Mouse (Mus musculus): ENCODE measurements around the gene Maml3.
A peak's percentile ranks its signal among the peaks of the same experiment; 100 is the strongest.

The Maml3 gene

GRCm38 (mm10) chr3:51731949-51732636 lies 372.8 kb downstream of the Maml3 start:
- DNase-seq = no peak

DNA sequence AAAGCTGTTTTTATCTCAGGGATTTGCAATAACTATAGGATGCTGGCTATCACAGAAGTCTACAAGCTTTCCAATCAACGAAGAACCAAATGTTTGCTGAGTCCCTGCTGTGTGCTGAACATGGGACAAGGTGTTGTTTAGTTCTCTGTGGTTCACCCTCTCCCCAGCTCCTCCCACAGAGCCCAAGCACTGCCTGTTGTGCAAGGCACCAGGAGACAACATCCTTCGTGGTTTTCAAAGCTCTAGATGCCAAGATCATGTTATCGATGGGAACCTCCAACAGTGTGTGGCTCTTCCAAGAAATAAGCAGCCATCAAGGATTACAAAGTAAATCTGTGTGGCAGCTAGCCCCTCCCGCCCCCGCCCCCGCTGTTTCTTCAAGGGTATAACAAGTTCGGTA lies 374.2 kb downstream of the Maml3 start:
- DNase-seq = no peak

DNA sequence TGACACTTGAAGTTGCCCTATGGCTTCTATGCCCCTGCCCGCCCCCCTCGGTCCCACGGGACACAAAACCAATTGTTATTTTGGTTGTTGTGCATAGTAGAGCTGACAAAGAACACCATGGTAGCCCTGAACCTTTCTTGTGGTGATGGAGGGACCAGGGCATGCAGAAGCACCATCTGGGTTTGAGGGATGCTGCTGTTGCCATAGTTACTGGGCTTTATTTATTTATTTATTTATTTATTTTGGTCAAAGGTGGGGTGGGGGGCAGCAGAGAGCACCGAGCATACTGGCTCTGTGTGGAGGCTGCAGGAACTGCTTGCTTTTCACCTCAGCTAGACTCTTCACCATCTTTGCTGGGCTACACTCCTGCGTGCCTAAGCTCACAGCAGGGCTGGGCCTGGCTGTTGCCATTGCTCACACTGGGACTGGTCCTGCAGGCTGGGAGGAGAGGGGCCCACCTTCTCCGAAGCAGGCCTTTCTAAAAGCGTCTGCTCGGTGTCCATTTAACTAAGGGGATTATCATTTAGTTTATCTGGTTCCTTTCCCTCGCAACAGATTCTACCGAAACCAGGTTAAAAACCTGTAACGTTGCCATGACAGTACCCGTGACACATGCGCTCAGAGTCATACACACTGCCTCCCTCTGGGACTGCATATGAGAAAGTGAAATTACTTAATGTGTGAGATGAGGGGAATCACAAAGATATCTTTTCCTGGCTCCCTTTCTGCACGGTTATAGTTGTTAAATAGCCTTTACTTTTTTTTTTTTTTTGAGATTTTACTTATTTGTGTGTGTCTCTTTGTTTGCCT lies 375.6 kb downstream of the Maml3 start:
- peak; percentile 54 to 56 for DNase-seq

DNA sequence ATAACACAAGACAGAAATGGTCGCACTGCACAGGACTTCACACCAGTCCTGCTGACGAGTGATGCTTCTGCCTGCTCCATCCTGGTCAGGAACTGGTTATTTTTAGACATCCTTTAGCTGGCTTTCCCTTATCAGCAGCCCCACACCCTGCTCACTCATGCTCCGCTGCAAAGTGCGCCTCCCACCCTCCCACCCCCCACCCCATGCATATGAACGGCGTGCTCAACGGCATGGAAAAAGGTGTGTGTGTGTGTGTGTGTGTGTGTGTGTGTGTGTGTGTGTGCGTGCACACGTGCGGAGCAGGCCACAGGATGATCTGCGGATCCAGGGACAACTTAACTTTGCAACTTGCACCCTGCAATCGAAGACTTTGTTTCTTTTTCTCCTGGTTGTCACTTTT lies 376.4 kb downstream of the Maml3 start:
- no peak for DNase-seq

- DNase-seq = peak; percentile 54 to 63
Observed at GRCm38 (mm10) chr3:51727968-51728367, 376.9 kb downstream of the Maml3 start.

GRCm38 (mm10) chr3:51727487-51727886 lies 377.4 kb downstream of the Maml3 start:
- peak in 1 of 2 experiments; percentile 58 for DNase-seq

- no peak for DNase-seq
Observed at GRCm38 (mm10) chr3:51726257-51726656, 378.6 kb downstream of the Maml3 start.

DNA sequence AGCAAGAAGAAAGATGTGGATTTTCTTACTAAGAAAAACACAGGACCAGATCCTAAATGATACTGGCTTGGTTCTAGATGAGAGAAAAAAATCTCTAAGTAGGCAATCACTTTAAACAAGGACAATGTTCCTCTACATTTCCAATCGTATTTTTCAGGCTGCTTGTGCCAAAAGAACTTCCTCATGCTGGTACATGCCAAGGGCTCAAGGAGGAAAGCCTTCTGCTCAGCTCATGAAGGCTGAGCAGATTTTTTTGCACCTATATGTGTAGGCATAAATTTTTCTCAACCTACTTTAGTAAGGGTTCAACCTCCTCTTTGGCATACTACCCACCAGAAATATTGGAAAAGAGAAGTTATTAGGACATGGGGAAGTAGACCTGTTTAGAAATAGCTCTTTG lies 384.9 kb downstream of the Maml3 start:
- DNase-seq = no peak

DNA sequence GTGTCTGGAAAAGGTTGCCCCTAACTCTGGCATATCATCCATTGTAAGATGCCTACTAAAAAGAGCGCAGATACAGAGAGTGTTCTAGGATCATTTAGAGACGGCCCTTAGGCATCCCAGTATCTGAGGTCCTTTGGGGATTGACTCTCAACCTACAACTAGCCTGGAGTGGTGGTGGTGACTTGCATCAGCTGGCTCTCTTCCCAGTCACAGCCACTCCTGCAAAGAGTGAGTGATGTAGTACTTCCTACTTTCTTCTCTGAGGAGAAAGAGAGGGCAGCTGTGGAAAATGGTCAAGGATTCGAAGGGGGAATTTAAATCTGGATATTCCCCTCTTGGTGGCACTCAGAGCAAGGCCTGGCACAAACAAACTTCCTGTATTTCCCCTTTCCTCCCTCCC lies 385.5 kb downstream of the Maml3 start:
- DNase-seq = no peak

DNA sequence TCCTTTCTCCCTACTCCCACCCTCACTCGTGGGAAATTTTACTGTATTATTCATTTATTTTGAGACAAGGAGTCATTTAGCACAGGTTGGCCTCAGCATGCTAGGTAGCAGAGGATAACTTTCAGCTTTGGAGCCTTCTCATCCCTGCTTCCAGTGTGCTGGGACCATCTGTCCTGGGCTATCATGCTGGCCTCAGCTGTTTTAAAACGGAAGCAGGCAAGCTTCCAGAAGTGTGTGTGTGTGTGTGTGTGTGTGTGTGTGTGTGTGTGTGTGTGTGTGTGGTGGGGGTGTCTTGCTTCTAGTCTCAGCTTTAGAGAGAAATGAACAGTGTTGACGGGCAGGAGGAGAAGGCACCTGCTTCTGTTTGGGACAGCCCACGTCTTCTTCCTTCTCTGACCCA lies 387.0 kb downstream of the Maml3 start:
- no peak for DNase-seq

DNA sequence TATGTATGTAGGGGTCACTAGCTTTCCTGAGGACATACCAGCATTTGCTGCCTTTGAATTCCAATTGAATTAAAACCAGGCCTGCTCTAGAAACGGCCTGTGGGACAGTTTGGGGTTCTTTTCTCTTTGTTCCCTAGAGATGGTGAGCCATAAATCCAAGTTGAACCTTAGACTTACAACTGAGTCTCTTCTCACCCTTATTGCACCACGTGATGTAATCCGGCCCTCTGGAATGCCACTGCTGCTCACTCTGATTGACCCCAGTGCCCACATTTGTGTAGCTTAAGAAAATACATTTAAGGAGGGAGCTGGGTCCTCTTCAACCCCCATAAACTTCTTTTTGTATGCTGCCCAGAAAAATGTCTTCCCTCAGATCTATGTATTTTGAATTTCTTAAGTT lies 387.4 kb downstream of the Maml3 start:
- no peak for DNase-seq

GRCm38 (mm10) chr3:51714469-51714868 lies 390.4 kb downstream of the Maml3 start:
- no peak for DNase-seq

GRCm38 (mm10) chr3:51713233-51713632 lies 391.6 kb downstream of the Maml3 start:
- DNase-seq = no peak

DNA sequence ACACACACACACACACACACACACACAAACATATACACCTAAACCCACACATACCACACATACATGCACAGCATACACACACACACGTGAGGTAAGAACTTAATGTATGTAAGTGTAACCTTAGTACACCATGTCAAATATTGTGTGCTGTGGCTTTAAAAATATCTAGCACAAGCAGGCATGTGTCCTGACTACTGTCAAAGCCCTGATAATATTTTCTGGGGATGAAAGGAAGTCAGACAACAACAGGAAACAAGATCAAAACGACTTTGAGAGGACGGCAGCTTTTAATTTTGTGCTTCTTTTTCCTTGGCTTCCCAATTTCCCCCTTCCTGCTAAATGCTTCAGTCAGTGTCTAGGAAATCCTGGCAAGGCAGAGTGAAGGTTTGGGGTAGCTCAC lies 392.5 kb downstream of the Maml3 start:
- DNase-seq = no peak

DNA sequence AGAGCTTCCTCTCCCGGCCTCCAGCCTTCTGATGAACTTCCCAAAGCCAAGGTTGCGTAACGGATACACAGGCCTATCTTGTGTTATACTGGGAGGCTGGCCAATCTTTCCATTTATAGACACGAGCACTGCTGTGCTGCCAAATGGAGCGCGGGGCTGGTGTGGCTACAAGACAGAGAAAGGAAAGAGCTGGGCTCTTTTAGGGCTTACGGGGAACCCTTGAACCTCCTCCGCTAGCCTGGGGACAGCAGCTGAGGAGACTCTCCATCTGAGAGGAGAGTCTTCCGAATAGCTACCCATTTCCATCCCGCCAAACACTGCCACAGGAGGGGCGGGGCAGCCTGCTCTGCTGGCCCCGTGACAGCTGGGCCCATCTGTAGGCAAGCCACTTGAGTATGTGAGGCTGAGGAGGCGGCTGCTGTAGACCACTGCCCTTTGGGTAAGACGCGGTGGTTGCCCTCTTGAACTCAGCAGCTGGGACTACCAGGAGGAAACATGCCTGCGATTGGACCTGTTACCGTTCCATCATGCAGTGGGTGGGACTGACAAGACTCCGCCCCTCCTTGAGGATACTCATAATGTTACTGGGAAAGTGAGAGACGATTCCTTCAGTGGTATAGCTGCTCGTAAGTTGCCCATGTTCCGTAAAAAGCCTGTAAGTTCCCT lies 396.0 kb downstream of the Maml3 start:
- DNase-seq = peak; percentile 85 to 89

DNA sequence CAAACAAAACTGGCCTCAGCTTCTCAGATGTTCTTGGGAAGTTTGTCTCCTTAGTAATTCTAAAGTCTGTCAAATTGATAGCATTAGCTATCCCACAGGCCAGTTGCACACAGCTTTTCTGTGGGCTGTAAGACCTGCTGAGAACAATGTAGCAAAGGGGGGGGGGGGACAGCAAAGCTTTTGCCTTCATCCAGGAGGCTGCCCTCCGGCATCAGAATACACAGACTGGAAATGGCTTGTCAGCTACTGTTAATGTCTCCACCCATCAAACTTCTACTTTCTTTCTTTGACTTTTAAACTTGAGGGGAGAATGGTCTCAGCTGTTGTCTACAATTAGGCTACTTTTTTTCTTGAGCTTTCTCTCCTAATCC lies 396.5 kb downstream of the Maml3 start:
- DNase-seq = no peak

DNA sequence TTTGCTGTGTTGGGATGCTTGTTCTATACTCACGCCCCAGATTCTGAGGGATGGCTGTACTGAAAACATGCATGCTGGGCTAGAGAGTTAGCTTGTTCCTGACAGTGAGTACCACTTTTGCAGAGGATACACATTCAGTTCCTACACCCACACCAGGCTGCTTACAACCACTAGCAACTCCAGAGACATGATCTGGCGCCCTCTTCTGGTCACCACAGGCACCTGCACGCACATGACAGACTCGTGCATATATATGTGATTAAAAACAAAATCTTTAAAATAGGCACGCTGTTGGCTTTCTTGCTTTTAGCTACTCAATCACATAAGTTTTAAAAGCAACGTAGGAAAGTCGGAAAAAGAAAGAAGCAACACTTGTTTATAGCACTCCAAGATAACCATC lies 399.7 kb downstream of the Maml3 start:
- no peak for DNase-seq

GRCm38 (mm10) chr3:51703478-51703877 lies 401.4 kb downstream of the Maml3 start:
- no peak for DNase-seq

DNA sequence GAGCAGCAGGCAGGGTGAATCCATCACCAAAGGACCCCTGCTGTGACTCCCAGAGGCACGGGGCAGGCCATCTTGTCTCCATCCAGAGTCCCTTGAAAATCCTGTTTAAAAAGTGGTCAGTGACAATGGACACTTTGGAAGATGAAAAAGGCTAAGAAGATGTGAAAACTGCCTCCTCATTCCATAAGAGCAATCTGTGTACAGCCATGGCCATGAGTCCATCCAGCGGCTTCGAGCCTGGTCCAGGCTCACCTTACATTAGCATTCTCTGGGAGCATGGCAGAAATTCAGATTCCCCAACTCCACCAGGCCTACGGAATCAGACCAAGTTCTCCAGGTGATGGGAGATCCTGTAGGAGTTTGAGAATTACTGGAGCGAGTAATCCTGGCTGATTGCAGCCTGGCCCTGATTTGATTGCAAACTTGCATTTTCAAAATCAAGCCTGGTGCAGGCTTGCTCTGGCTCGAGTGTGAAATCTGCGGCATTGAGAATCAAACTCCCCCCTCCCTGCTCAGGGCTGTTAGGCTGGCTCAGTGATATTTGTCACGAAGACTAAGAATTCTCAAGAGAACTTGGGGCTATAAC lies 402.1 kb downstream of the Maml3 start:
- DNase-seq = peak; percentile 55

DNA sequence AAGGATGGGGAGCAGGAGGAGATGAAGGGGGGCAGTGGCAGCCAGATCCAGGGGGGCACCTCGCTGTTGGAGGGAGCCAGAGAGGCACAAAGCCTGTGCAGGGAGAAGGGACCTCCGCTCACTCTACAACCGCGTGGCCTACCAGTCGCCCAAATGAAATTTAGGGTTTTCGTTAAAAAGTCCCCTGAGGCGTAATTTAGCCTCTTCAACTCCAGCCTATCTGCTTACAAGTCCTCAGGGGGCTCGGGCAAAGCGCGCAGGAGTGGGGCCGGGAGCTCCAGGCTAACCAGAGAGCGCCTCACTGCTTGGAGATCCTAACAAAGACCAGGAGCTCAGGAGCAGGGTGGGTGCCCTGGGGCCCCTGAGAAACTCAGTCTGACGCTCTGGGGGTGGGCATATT lies 402.9 kb downstream of the Maml3 start:
- DNase-seq = peak; percentile 65 to 67

DNA sequence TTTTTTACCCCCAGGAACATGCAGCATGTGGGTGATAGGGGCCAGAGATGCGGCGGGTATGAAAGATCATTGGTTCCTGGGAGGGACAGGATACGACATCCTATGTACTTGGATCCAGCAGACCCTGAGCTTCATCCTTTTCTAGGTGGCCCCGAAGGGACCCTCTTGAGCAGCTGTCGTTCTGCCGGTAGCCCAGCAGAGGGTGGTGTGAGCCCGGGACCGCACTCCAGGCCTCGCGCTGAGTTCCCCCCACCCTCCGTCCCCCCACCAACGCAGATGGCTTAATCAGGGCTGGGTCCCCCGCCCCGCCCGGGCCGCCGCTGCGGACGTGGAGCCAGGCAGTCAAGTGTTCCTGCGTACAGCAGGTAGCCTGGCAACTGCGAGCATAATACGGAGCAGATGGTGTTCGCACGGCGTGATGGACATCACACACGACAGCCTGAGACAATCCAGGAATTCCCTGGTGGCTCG lies 403.6 kb downstream of the Maml3 start:
- DNase-seq = peak; percentile 96 to 98

GRCm38 (mm10) chr3:51700731-51701280 lies 404.1 kb downstream of the Maml3 start:
- DNase-seq = peak in 1 of 2 experiments; percentile 39

- DNase-seq = no peak
Observed at GRCm38 (mm10) chr3:51700123-51700522, 404.8 kb downstream of the Maml3 start.

Data from cerebellum, postnatal 25 days (tissue).